Comparison of ENCODE assay signal across 11 mouse cellular contexts in the genomic region with DNA sequence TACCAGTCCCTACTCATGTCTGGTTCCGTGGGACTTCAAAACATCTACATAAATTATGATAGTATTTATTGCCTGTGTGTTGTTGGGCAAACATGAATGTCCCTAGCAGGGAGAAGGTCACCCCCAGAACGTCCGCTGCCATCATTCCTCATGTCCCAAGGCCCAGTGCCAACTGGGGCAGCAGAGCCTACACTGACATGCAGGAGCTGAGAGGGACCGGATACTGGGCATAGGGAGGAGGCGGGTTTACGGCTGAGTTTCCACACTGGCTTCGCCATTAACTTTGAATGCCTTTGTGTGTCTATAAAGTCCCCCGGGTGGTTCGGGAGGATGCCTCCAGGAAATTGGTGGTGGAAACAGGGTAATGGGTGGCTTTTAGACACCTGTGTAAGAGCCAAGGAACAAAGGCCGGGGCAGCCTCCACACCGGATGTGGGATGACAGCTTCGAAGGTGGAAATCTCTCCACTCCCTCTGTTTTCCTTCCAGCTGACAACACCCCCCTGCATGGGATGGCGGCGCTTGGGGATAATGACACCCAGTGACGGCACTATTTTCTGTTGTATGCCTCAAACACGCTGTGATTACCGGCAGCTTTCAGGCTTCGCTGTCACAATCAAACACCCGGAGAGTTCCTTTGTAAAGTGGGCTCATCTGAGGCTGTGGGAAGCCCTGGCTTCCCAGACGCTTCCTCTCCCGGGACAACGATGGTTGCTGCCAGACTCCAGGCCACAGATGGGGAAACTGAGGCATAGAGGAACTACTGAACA. TPM values are rescaled to one million over a fixed set of nuclear protein-coding genes. Genes with fewer than 3 reads are reported as not detected.
DNase-seq lines count a peak whose midpoint lies in the region; ATAC-seq lines count a peak whose summit lies in the region.
"Had no signal": no experiment of that assay in that cellular context is flagged by ENCODE, and none has a peak within 500 bp of the region (broad histone marks: within the 10 kb centered on the region; RNA-seq: fewer than 3 reads in every experiment).

No protein-coding gene starts in this region.

- H3K27ac ChIP-seq in heart, embryonic 10.5 days, result no peak overlapping the region
- peak overlapping the region; percentile 1; the same call in 1 of the 2 replicates for H3K27ac ChIP-seq in hindbrain, embryonic 12.5 days
- H3K27ac ChIP-seq in midbrain, embryonic 12.5 days (replicated peaks), result peak overlapping the region; percentile 54
- H3K27ac ChIP-seq: limb, embryonic 15.5 days had no signal

- H3K4me2 ChIP-seq in hindbrain, embryonic 12.5 days (replicated peaks), result no peak overlapping the region
- H3K4me2 ChIP-seq in midbrain, embryonic 12.5 days (replicated peaks), result no peak overlapping the region
- H3K4me2 ChIP-seq: limb, embryonic 15.5 days had no signal

- 57% methylated on average over 22 of the region's 22 CpGs for WGBS in heart, embryonic 10.5 days
- 37% methylated on average over 22 of the region's 22 CpGs for WGBS in hindbrain, embryonic 12.5 days
- 53% methylated on average over 22 of the region's 22 CpGs for WGBS in midbrain, embryonic 12.5 days

- peak; percentile 10 for DNase-seq in heart, adult 8-10 months (ENCODE audit: low spot score)
- no peak for DNase-seq in heart, embryonic 10.5 days (ENCODE audit: low spot score)
- DNase-seq in adrenal gland, adult 8-10 months, result peak; percentile 78
- no peak for DNase-seq in natural killer cell, adult 2 months (ENCODE audit: low spot score in 2 of 2)
- no peak for DNase-seq in layer of hippocampus, adult 9-11 months
- no peak for DNase-seq in thymus, postnatal 14 days

- ATAC-seq in hindbrain, embryonic 12.5 days (ENCODE audit: low FRiP score), result no peak
- no peak for ATAC-seq in midbrain, embryonic 12.5 days (ENCODE audit: low FRiP score, low read depth)
- ATAC-seq: intestine, embryonic 16.5 days had no signal

- no peak overlapping the region for H3K4me3 ChIP-seq in heart, embryonic 10.5 days
- H3K4me3 ChIP-seq in hindbrain, embryonic 12.5 days, result no peak overlapping the region
- H3K4me3 ChIP-seq in midbrain, embryonic 12.5 days, result no peak overlapping the region
- H3K4me3 ChIP-seq: limb, embryonic 15.5 days; myocyte had no signal

- H3K27me3 ChIP-seq in heart, embryonic 10.5 days (ENCODE audit: insufficient read depth, poor library complexity, severe bottlenecking), result peaks cover 72% of the 10 kb centered on the region
- peaks cover 4% of the 10 kb centered on the region; the same call in 1 of the 2 replicates for H3K27me3 ChIP-seq in hindbrain, embryonic 12.5 days
- H3K27me3 ChIP-seq in midbrain, embryonic 12.5 days, result peaks cover 21% of the 10 kb centered on the region; the same call in 1 of the 2 replicates

- H3K9me3 ChIP-seq in heart, embryonic 10.5 days, result no peaks in the 10 kb centered on the region
- H3K9me3 ChIP-seq in hindbrain, embryonic 12.5 days (replicated peaks), result no peaks in the 10 kb centered on the region
- H3K9me3 ChIP-seq in midbrain, embryonic 12.5 days, result no peaks in the 10 kb centered on the region
- H3K9me3 ChIP-seq: limb, embryonic 15.5 days had no signal

- H3K9ac ChIP-seq in hindbrain, embryonic 12.5 days, result no peak overlapping the region
- peak overlapping the region; percentile 8; the same call in 1 of the 2 replicates for H3K9ac ChIP-seq in midbrain, embryonic 12.5 days (replicated peaks)
- H3K9ac ChIP-seq: limb, embryonic 15.5 days had no signal

- H3K4me1 ChIP-seq in heart, embryonic 10.5 days, result 0 out of 2 replicates have a peak, but pooled peaks cover 8% of the 10 kb centered on the region
- H3K4me1 ChIP-seq in hindbrain, embryonic 12.5 days, result peaks cover 68% of the 10 kb centered on the region
- H3K4me1 ChIP-seq in midbrain, embryonic 12.5 days, result peaks cover 70% of the 10 kb centered on the region
- H3K4me1 ChIP-seq: limb, embryonic 15.5 days had no signal

- no peaks in the 10 kb centered on the region for H3K36me3 ChIP-seq in heart, embryonic 10.5 days
- H3K36me3 ChIP-seq in hindbrain, embryonic 12.5 days, result no peaks in the 10 kb centered on the region
- H3K36me3 ChIP-seq in midbrain, embryonic 12.5 days, result no peaks in the 10 kb centered on the region
- H3K36me3 ChIP-seq: limb, embryonic 15.5 days had no signal

RNA-seq across cellular contexts. Expression of gene Igsf21, which starts 26.1 kb away (rescaled TPM):
- total RNA-seq in heart, adult 8-10 months (2022), result under 1 TPM in 3 of 4 experiments, not detected in 1; 0.12 to 0.52 (median 0.14) TPM
- polyA plus RNA-seq in heart, embryonic 10.5 days (2016; fragmentation: Nextera tagmentation; extraction: Ambion mirVana), result 0.16 and 0.68 TPM in 2 replicates
- total RNA-seq in adrenal gland, adult 8-10 months (2022), result 1 to 10 TPM in 3 of 4 experiments, under 1 TPM in 1; 0.46 to 1.7 (median 1.2) TPM
- polyA plus RNA-seq in hindbrain, embryonic 12.5 days (2016; fragmentation: Nextera tagmentation; extraction: Ambion mirVana), result 14.7 and 15.0 TPM in 2 replicates
- 38.9 and 41.1 TPM in 2 replicates for polyA plus RNA-seq in midbrain, embryonic 12.5 days (2016; fragmentation: Nextera tagmentation; extraction: Ambion mirVana)
- polyA plus RNA-seq: myocyte had no signal

Comparison
In these comparisons a context has a peak if more than half of its experiments do, and no peak if none do; other contexts are left out.
1. DNase-seq: peak in heart, adult 8-10 months (single experiment) and adrenal gland, adult 8-10 months (single experiment); none in heart, embryonic 10.5 days (single experiment), natural killer cell, adult 2 months (0 of 2), layer of hippocampus, adult 9-11 months (single experiment) and thymus, postnatal 14 days (single experiment).